In the genomic region with DNA sequence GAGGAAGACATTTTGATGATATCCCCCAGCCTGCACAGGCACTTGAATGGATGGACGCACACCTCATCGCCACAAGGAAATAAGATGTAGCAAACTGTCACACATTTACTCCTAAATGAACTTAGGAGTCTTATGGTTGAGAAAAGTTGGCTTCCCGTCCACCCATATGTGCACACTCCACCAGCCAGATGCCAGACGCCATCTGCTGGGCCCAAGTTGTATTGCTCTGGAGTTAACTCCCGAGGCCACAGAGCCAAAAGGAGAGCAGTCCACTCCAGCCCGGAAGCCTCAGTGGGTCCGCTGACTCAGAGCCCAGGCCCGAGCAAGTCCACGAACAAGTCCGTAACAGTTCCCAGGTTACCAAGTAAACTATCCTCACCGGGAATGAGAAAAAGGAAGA, we compare ENCODE assay signal across 9 mouse cellular contexts.
DNase-seq lines count a peak whose midpoint lies in the region; ATAC-seq and TF ChIP-seq lines count a peak whose summit lies in the region.
"Had no signal": no experiment of that assay in that cellular context is flagged by ENCODE, and none has a peak within 500 bp of the region (broad histone marks: within the 10 kb centered on the region; RNA-seq: fewer than 3 reads in every experiment).

No protein-coding gene starts in this region.

- 23% methylated on average over 11 of the region's 11 CpGs for WGBS in forebrain, embryonic 14.5 days
- 14% methylated on average over 11 of the region's 11 CpGs for WGBS in liver, postnatal 0 days (ENCODE audit: insufficient replicate concordance)

- no peak overlapping the region for H3K9ac ChIP-seq in forebrain, embryonic 14.5 days (ENCODE audit: low read length)
- H3K9ac ChIP-seq in liver, postnatal 0 days (replicated peaks), result no peak overlapping the region

- H3K9me3 ChIP-seq in forebrain, embryonic 14.5 days (replicated peaks; ENCODE audit: control insufficient read depth, low read length), result no peaks in the 10 kb centered on the region
- no peaks in the 10 kb centered on the region for H3K9me3 ChIP-seq in liver, postnatal 0 days (ENCODE audit: low read length)

- H3K27ac ChIP-seq in forebrain, embryonic 14.5 days (ENCODE audit: low read depth, low read length), result no peak overlapping the region
- no peak overlapping the region for H3K27ac ChIP-seq in liver, postnatal 0 days (ENCODE audit: low read depth)

- H3K4me3 ChIP-seq in forebrain, embryonic 14.5 days (ENCODE audit: low read depth, low read length), result no peak overlapping the region
- H3K4me3 ChIP-seq in liver, postnatal 0 days (ENCODE audit: low read depth, low read length), result no peak overlapping the region
- H3K4me3 ChIP-seq: erythroblast, embryonic 14.5 days had no signal

- H3K36me3 ChIP-seq in forebrain, embryonic 14.5 days (ENCODE audit: control insufficient read depth, insufficient read depth, low read length), result no peaks in the 10 kb centered on the region
- H3K36me3 ChIP-seq in liver, postnatal 0 days (replicated peaks; ENCODE audit: insufficient read depth, low read length), result no peaks in the 10 kb centered on the region

- no peaks in the 10 kb centered on the region for H3K27me3 ChIP-seq in forebrain, embryonic 14.5 days (replicated peaks; ENCODE audit: control insufficient read depth, insufficient read depth, low read length)
- no peaks in the 10 kb centered on the region for H3K27me3 ChIP-seq in liver, postnatal 0 days (ENCODE audit: insufficient read depth, low read length)

- peak; percentile 88 for TF ChIP-seq CTCF in liver, postnatal 0 days (IDR thresholded peaks at IDR 0.05; ENCODE audit: low read depth)

- H3K4me1 ChIP-seq in forebrain, embryonic 14.5 days (ENCODE audit: control insufficient read depth, insufficient read depth, low read length), result no peaks in the 10 kb centered on the region
- peaks cover 3% of the 10 kb centered on the region; the same call in 1 of the 2 replicates for H3K4me1 ChIP-seq in liver, postnatal 0 days (ENCODE audit: insufficient read depth)

- ATAC-seq in forebrain, embryonic 14.5 days, result peak; percentile 73; the same call in 1 of the 2 replicates
- peak; percentile 56; the same call in 1 of the 2 replicates for ATAC-seq in liver, postnatal 0 days

- TF ChIP-seq EP300 in liver, postnatal 0 days (IDR thresholded peaks at IDR 0.05; ENCODE audit: low read depth), result no peak

- intact Hi-C loops in heart, postnatal 10 days (cut with DNase I), result loop anchor here (2.0 to 5.0 kb wide), 6 partner anchors 115 to 455 kb away; partner anchors contain the start of gene Hmga2

- H3K4me2 ChIP-seq in forebrain, embryonic 14.5 days (ENCODE audit: low read length), result no peak overlapping the region
- H3K4me2 ChIP-seq in liver, postnatal 0 days (ENCODE audit: low read depth, low read length), result peak overlapping the region; percentile 31; the same call in 1 of the 2 replicates

- DNase-seq in ES-CJ7 (ENCODE audit: low read depth, low spot score), result peak; percentile 71
- peak; percentile 49 for DNase-seq in c-Kit-positive CD71-positive TER-119-negative erythroid progenitor cells, embryonic 14.5 days (ENCODE audit: low read depth)
- peak; percentile 81 for DNase-seq in forebrain, embryonic 14.5 days (ENCODE audit: low spot score)
- DNase-seq in heart, postnatal 10 days, result peak; percentile 84 to 90
- peak; percentile 83 for DNase-seq in layer of hippocampus, adult 11-12 months (ENCODE audit: low spot score)
- DNase-seq in liver, postnatal 0 days, result peak; percentile 76
- peak; percentile 77 for DNase-seq in ovary, postnatal 36 days (ENCODE audit: low spot score)
- peak; percentile 46 to 68 for DNase-seq in thymus, postnatal 10 days (ENCODE audit: low spot score in 2 of 2)
